Mouse (Mus musculus) ZHBTc4 (cell line): ENCODE data around the gene Car3.

Experiments
- DNase-seq: peaks from one replicate; pipeline ENCODE4 v3.0.0-alpha.2; 2011; ENCODE audit warnings: low read depth, low spot score

The Car3 gene

DNA sequence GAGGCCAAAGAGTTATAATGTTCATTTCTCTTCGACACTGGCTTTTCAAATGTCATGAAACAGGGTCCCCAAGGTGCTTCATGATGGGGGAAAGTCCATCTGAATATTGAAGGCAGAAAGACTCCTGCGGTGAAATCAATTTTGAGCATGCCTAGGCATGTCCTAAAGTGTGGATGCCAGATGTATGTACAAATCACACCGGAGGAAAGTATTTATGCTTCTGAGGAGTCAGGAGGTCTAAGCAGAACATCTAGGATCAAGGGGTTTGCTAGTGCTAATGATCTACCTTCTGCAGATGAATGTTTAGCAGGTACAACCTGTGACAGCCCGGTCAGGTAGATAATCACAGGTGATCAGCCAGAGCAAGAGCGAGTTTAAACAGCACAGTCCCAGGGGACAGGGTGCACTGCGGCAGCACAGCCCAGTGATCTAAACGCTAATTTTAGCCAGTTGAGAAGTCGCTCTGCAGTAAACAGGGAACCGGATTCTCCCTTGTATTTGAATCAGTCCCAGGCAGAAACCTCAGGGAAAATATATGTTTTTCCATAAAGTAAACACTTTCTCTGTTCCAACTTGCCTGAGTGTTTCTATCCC lies 13.1 kb downstream of the Car3 start:
- DNase-seq = peak; percentile 28

DNA sequence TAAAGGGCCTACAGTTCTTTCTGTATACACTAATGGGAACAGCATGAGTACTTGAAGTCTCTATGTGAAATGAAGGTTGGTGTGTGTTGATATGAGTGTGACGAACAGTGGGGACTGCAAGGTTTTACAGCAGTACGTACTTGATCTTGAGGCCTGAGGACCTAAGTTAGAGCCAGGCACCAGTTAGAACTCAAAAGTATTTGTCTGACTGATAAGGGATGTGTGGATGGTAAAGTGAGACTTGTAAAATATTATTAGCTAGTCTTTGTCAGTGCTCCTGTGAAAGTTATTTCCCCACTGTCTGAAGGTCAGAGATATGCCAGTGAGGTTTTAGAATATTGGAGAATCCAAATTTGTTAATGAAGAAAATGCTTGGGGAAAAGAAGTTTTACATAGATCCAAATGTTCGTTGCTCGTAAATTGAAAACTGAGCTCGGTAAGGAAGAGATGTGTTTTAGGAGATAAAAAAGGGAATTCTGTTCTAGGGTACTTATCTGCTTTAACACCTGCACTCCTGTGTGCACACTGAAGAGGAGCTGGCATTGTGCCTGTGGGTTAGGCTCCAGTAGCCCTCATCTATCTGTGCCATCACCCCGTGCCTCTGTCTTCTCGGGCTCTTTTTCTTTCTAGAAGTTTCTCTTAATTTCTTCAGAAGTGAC lies 14.1 kb downstream of the Car3 start:
- no peak for DNase-seq

DNA sequence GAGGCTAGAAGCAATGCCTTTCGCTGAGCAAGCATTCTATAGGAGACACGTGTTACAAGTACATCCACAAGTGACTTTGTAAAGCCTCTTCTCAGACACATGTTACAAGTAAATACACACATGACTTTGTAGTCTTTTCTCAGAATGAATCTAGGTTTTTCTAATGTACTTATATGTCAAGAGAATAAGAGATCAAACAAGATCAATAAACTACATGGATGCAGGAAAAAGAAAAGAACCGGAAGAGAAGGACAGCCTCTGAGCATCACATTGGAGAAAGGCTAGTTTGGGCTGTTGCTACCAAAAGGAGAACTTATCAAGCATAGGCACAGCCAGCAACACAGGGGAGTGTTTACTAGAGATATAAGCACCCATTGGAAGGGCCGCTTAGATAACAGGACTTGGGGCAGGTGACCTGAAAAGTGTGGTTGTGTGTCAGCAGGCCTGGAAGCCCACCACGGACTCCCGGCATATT lies 15.5 kb downstream of the Car3 start:
- DNase-seq = no peak

DNA sequence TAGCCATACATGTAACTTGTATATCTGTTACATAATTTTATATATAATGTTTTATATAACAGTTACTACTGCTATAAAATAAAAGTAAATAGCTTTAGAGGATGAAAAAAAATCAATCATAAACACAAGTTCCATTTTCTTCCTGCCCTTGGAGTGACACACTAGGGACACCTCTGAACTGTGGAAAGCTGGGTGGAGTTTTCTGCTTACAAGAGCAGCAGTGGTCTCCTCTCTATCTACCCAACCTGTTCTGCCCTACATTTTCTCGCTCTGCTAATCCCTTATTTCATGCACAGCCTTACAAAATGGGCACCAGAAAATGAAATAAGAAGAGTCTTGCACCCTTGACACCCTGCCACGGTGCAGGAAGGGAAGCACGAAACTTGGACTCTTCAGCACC lies 16.0 kb downstream of the Car3 start:
- no peak for DNase-seq

DNA sequence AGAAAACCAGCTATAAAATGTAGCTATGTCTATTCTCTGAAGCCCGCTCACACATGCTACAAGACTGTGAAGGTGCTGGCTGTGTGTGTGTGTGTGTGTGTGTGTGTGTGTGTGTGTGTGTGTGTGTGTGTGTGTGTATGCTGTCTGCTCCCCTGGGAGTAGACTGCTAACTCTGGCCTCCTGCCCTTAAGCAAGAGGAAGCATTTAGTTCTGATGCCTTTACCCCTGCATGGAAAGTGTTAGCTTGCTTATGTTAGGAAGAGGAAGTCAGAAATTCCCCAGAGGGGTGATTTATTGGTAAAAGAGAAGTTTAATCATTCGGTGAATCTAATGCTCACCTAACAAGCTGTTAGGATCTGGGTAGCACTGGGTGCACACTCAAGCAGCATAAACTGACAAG lies 17.0 kb downstream of the Car3 start:
- no peak for DNase-seq

DNA sequence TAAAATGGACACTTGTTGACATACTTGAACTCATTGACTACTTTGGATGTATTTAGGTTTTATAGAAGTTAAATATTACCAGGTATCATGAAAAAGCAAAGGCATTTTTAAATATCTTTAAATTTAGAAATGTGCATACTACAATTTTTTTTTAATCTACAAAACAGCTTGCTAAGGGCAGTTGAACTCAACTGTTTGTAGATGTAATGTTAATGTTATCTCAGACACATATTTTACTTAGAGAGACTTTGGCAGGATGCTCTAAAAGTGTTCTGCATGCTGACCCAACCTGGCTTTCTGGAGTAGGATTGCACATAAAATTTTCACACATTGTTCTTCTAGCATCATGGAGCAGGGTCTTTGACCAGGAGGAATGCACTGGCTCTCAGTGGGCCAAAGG lies 18.7 kb downstream of the Car3 start:
- DNase-seq = no peak

DNA sequence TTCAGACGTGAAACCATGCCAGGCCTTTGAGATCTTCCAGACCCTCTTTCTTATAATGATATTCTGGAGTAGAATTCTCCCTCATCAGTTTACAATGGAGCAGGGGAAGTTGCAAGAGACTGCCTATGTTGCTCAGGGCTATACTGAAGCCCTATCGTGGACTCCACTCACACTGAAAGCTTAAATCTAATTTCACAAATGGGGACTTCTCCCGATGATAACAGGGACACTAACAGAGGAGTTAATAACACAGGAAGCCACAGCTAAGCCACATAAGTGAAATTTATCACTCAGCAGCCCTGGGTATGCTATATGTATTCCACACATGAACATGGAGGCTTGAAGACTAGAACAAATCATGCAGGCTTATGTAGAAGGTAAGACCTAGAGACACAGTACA lies 19.4 kb downstream of the Car3 start:
- DNase-seq = no peak

DNA sequence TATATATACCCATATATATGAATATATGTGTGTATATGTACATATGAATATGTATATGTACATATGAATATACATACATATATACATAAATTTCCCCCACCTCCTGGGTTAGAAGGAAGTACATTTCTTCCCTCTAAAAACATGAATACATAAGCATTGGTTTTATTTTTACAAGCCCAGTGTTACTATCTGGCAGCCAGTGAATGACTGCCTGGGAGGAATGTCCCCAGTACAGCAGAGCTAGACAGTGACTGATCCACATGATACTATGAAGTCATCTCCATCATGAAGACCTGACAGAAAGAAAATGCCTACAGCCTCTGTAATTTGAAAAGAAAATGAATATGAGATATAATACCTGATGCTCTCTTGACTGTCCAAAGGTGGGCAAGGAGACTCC lies 21.5 kb downstream of the Car3 start:
- DNase-seq = no peak

DNA sequence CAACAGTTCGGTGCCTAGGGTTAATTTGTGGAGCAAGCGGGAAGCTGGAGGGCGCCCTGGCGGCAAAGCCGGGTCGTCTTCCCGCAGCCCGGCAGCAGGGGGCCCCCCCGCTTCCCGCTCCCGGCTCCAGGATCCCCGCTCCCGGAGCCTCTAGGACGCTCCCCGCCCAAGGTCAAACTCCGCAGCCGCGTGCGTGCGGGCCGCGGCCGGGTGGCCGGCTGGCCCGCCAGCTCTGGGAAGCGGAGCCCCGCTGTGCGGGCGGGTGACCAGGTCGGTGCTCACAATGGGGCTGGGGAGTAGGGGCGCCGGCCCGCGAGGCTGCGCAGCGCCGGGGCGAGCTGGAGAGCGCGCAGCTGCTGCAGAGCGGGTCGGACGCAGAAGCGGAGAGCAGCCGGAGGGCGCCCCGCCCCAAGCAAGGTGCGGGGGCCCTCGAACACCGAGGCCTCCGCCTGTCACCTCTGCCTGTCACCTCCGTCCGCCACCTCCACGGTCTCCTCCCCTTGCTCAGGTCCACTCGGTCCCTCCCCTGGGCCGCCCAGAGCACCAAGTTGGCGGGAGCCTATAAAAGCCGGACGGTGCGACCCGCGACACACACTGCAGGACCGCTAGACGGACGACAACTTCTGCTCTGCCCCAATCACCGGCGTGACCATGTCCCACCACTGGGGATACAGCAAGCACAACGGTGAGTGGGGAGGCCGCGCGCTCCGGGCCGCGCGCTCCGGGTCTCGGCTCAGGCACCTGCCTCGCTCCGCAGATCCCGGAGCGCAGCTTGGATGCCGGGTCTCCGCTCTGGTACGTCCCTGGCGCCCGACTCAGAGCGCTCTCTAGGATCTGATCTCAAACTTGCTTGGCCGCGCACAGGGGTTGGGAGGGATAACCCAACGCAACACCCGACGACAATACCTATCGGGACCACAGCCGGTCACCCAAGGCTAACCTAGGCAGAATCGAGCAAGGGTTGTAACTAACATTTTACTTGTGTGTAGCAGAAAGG lies 23.1 kb downstream of the Car3 start, which contains the start of gene Car2:
Gene Car2, plus strand, starts transcription at position 172 of the 997 bp plus-strand sequence.
- peak; percentile 88 for DNase-seq

DNA sequence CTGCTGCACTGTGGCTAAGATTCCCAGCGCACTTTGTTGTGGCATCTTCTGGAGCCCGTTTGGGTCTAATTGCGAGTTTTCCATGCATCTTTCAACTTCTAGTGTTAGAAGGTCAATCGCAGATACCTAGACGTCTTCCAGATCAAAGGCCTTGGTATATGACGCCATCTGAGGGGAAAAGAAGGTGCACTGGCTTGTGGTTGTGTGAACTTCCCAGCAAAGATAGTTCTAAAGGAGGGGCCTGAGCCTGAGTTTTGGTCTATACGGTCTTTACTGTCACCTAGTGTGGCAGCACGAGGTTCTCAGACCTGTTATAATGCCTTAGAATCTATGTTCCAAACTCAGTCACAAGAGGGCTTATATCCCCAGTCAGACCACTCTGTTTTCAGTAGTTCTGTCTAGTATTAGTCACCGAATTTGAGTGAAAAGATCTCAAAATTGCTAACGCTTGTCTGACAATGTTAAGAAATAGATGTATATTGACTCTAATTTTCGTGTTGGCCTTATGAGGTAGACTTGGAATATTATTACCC lies 23.9 kb downstream of the Car3 start:
- no peak for DNase-seq

DNA sequence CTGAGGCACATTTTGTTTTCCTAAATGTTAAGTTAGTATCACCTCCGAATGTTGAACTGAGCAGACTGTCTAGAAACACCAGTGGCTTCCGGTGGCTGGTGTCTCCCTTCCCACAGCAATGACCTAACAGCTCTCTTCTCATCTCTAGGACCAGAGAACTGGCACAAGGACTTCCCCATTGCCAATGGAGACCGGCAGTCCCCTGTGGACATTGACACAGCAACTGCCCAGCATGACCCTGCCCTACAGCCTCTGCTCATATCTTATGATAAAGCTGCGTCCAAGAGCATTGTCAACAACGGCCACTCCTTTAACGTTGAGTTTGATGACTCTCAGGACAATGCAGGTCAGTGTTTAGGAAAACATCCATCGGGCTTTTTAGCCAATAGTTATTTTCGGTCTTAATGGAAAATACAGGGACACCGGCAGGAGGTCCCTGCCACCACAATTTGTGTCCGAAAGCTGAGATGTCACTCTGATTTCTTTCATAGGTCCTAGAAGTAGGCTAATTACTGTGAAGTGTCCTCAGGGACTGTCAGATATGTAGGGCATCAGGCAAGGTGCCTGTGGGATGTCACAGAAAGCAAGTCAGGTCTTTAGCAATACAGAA lies 24.5 kb downstream of the Car3 start:
- no peak for DNase-seq

DNA sequence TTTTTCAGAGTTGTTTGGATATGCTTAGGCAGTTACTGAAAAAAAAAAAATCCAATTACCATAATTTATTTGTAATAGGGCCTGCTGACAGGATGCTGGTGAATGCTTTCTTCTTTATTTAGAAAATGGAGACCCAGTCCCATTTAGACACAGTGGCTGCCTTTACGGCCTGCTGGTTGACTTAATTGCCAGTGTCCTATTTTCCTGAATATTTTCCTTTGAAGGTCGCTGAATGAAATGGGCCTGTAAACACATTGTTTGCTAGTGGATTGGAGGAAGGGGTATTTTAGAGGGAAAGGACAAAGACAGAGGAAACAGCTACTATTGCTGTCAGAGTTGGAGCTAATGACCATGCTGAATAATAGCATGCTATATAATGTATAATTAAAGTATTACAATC lies 25.2 kb downstream of the Car3 start:
- DNase-seq = no peak

DNA sequence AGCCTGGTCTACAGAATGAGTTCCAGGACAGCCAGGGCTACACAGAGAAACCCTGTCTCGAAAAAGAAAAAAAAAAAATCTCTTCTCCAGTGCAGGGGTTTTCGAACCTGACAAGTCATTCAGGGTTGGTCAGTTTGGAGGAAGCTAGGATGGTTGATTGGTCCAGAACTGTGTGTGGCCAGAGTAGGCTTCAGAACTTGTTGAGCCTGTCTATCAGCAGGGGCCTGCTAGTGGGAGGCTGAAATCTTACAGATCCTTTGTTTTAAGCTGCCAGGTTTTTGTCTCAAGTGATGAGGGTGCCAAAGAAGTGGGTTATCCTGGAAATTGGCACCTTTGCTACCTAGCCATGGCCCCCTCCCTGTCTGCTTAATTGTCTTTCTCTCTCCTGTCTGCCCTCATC lies 25.8 kb downstream of the Car3 start:
- DNase-seq = no peak

DNA sequence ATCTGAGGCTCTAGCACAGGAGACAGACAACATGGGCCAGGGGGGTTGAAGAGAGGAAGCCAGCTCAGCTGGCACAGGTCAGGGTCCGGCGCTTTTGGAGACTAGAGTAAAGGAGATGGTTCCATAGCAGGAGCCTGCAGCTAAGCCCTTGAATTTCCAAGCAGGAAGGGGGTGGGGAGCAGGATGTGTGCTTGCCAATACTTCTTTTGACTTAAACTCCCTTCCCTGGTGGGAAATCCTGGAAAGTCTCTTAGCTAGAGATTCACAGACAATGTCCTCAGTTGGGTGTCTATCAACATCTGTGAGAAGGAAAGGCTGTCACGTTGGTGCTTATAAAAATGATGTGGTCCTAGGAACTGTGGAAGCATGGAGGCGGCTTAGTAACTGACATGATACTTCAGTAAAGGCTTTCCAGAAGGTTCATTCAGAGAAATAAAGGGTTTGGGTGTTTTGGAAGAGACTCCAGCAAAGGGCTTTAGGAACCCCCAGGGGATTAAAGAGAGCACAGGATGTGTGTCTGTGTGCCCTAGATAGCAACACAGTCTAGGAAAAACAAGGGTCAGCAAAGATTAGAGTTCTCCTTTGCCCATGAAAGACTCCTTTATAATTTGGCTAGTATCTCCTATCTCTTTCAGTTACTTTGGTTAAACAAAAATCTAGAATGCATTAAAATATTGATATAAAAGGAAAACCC lies 26.6 kb downstream of the Car3 start:
- DNase-seq = no peak

DNA sequence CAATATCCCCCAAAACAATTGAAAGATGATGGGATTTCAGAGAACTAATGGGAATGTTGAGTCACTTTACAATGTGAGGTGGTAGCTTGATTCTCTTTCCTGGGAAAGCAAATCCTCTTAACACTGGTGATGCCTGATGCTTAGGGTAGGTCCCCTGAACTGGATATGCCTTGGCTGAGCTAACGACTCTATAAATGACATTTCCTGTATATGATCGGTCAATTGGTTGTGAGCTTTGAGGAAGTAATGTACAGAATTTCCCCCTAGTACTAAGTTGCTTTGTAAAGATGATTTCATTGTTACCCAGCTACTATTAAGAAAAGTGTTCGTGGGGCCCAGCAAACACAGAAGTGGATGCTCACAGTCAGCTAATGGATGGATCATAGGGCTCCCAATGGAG lies 29.7 kb downstream of the Car3 start:
- no peak for DNase-seq

DNA sequence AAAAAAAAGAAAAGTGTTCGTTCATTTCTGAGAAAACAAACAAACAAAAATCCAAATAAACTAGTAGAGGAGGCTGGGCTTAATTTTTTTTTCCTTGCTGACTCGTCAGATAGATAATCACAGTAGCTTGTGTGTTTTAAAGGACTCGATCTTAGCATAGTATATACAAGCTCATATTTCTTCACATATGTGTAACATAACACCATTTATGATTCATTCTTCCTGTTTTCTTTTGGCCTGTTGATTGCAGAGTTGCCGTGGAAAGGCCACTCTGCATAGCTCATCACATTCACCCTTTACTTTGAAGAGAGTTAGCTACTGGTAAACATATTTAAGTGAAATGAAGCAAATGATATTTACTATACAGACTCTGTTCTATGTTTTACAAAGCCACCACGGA lies 30.4 kb downstream of the Car3 start:
- DNase-seq = no peak

DNA sequence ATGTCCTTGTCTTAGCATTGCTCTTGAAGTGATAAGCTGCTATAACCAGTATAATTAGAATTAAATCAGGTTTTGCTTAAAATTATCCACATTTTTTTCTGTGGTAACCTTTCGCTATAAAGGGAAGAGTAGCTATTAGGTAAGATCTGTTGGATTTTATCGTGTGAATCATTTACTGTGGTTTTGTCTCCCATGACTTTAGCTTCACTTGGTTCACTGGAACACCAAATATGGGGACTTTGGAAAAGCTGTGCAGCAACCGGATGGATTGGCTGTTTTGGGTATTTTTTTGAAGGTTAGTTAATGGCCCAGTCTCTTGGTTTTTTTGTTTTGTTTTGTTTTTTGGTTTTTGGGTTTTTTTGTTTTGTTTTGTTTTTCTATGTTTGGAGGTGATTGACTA lies 32.0 kb downstream of the Car3 start:
- no peak for DNase-seq

DNA sequence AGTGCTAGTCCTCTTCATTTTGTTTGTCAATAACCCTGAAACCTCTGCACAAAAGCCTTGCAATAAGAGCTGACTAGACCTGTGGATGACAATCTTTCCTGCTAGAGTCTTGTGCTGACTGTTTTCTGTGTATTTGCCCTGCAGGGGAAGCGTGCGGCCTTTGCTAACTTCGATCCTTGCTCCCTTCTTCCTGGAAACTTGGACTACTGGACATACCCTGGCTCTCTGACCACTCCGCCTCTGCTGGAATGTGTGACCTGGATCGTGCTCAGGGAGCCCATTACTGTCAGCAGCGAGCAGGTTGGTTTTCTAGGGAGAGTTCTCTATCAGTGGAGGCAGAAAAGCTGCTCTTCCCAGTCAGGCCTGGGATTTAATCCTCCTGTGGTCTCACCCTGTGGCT lies 34.5 kb downstream of the Car3 start:
- no peak for DNase-seq

DNA sequence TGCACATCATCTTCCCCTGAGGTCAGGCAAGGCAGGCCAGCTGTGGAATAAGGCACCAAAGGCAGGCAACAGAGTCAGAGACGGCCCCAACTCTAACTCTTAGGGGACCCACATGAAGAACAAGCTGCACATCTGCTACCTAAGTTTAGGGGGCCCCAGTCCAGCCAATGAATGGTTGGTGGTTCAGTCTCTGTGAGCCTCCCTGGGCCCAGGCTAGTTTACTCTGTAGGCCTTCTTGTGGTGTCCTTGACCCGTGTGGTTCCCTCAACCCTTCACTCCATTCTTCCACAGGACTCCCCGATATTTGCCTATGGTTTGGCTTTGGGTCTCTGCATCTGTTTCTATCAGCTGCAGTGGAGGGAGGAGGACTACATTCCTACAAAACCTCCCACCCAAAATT lies 40.1 kb downstream of the Car3 start:
- no peak for DNase-seq

DNA sequence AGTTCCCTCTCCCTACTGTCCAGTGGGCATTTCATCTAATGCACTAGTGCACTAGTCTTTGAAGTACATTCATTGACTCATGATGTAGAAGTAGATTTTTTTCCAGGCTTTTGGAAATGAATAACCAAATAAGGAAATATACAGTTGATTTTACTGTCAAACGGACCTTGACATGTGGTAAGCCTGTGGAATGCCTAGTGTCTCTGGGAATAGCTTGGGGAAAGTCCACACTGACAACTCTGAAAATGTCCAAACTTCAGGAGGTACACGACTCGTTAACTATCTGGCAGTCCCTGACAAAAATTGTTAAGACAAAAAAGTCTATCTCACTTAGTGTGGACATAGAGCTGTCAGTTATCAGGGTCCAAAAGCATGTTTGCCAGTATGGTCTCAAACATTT lies 40.9 kb downstream of the Car3 start:
- no peak for DNase-seq

DNA sequence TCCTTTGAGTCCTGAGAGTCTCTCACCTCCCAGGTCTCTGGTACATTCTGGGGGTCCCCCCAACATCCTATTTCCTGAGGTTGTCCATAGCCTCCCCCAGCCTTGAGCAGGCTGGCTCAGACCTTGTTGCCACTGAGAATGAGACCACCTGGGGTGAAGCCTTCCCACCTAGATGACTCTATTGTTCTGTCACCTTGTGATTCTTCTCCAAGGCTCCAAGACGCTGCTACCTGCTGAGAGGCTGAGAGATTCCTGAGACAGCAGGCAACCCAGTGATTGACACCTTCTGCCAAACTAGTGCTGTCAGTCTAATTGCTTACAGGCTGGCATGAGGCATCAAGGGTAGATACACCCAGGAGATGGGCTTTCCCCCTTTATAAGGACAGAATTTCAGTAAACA lies 44.0 kb downstream of the Car3 start:
- peak; percentile 89 for DNase-seq
